Mouse (Mus musculus): ENCODE results near the gene Ccdc186. TPM values are rescaled to one million over a fixed set of nuclear protein-coding genes. Genes with fewer than 3 reads are reported as not detected.

The Ccdc186 gene
- polyA plus RNA-seq, 1 experiment from 2014 or later: 17.4 TPM

- H3K4me1 ChIP-seq (ENCODE audit: control insufficient read depth, insufficient read depth, low read length): peaks cover 8% of the 10 kb centered on the region
- no peaks in the 10 kb centered on the region for H3K9me3 ChIP-seq (replicated peaks; ENCODE audit: control insufficient read depth, low read length)
- no peak overlapping the region for H3K9ac ChIP-seq (ENCODE audit: low read length)
- H3K4me3 ChIP-seq (ENCODE audit: low read length): no peak overlapping the region
- no peak overlapping the region for H3K27ac ChIP-seq (ENCODE audit: low read length)
- WGBS: 61% methylated on average over 5 of the region's 5 CpGs
- peaks cover 31% of the 10 kb centered on the region for H3K36me3 ChIP-seq (ENCODE audit: control insufficient read depth, insufficient read depth)
- no peak for ATAC-seq (replicated peaks; ENCODE audit: extremely low read depth, insufficient read depth, low FRiP score)
- no peaks in the 10 kb centered on the region for H3K27me3 ChIP-seq (ENCODE audit: control insufficient read depth, insufficient read depth, low read length)
- H3K4me2 ChIP-seq (ENCODE audit: low read depth, low read length): no peak overlapping the region
Measured at GRCm38 (mm10) chr19:56808771-56809170, 13.2 kb downstream of the Ccdc186 start.

GRCm38 (mm10) chr19:56807122-56807521, 14.9 kb downstream of the Ccdc186 start:
- Histone ChIP-seq H3K9me3 (replicated peaks; ENCODE audit: control insufficient read depth, low read length) (no peaks in the 10 kb centered on the region), H3K4me3 (ENCODE audit: low read length) (no peak overlapping the region), H3K36me3 (ENCODE audit: control insufficient read depth, insufficient read depth) (peaks cover 25% of the 10 kb centered on the region), H3K9ac (ENCODE audit: low read length) (no peak overlapping the region), H3K4me2 (ENCODE audit: low read depth, low read length) (no peak overlapping the region), H3K27ac (ENCODE audit: low read length) (no peak overlapping the region), H3K27me3 (ENCODE audit: control insufficient read depth, insufficient read depth, low read length) (no peaks in the 10 kb centered on the region), H3K4me1 (ENCODE audit: control insufficient read depth, insufficient read depth, low read length) (peaks cover 10% of the 10 kb centered on the region)
- WGBS: 88% methylated on average over 5 of the region's 5 CpGs
- no peak for ATAC-seq (replicated peaks; ENCODE audit: extremely low read depth, insufficient read depth, low FRiP score)

DNA sequence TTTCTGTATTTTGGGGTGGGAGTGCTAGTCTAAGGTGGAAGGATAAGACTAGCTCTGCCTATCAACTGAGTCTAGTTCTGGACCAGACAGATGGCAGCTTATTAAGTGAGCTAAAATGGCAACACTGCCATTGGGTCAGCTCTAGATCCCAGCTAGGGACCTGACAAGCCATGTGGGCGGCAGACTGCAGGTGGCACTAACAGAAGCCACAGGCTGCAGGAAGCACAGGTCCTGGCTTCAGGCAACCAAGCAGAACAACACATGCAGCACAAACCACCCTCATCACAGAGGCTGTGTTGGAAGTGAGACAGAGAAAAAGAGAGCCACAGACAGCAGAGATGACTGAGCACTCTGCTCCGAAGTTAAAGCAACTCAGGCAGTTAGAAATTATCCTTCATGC, 16.6 kb downstream of the Ccdc186 start:
- Histone ChIP-seq H3K4me1 (ENCODE audit: control insufficient read depth, insufficient read depth, low read length) (peaks cover 19% of the 10 kb centered on the region), H3K4me3 (ENCODE audit: low read length) (no peak overlapping the region), H3K27me3 (ENCODE audit: control insufficient read depth, insufficient read depth, low read length) (no peaks in the 10 kb centered on the region), H3K4me2 (ENCODE audit: low read depth, low read length) (no peak overlapping the region), H3K36me3 (ENCODE audit: control insufficient read depth, insufficient read depth) (peaks cover 40% of the 10 kb centered on the region), H3K9ac (ENCODE audit: low read length) (no peak overlapping the region), H3K27ac (ENCODE audit: low read length) (no peak overlapping the region), H3K9me3 (replicated peaks; ENCODE audit: control insufficient read depth, low read length) (no peaks in the 10 kb centered on the region)
- no peak for ATAC-seq (replicated peaks; ENCODE audit: extremely low read depth, insufficient read depth, low FRiP score)
- WGBS: 88% methylated on average over 2 of the region's 2 CpGs

DNA sequence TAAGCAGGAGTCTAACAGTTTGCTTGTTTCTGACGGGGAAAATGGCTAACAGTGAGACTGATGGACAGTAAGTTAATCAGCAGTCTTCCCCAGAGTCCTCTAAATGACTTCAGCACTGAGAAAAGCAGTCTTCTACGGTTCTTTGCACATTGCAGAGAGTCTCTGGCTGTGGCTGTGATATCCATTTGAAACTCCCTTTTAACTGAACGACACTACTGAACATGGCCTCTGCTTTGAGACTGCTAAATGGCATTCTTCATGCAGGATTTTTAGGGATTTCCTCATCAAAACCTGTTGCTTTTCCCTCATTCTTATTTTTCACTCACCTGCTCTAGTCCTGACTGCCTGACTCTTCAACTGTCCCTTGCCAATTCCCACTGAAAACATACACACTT, 19.6 kb downstream of the Ccdc186 start:
- no peak overlapping the region for H3K9ac ChIP-seq (ENCODE audit: low read length)
- H3K27ac ChIP-seq (ENCODE audit: low read length): peak overlapping the region; percentile 40
- peaks cover 42% of the 10 kb centered on the region for H3K36me3 ChIP-seq (ENCODE audit: control insufficient read depth, insufficient read depth)
- no peak for ATAC-seq (replicated peaks; ENCODE audit: extremely low read depth, insufficient read depth, low FRiP score)
- 76% methylated on average over 3 of the region's 3 CpGs for WGBS
- H3K4me2 ChIP-seq (ENCODE audit: low read depth, low read length): no peak overlapping the region
- no peak overlapping the region for H3K4me3 ChIP-seq (ENCODE audit: low read length)
- peaks cover 23% of the 10 kb centered on the region for H3K4me1 ChIP-seq (ENCODE audit: control insufficient read depth, insufficient read depth, low read length)
- no peaks in the 10 kb centered on the region for H3K27me3 ChIP-seq (ENCODE audit: control insufficient read depth, insufficient read depth, low read length)
- H3K9me3 ChIP-seq (replicated peaks; ENCODE audit: control insufficient read depth, low read length): no peaks in the 10 kb centered on the region

- H3K9ac ChIP-seq (ENCODE audit: low read length): no peak overlapping the region
- no peaks in the 10 kb centered on the region for H3K27me3 ChIP-seq (ENCODE audit: control insufficient read depth, insufficient read depth, low read length)
- peak overlapping the region; percentile 40 for H3K27ac ChIP-seq (ENCODE audit: low read length)
- no peak overlapping the region for H3K4me2 ChIP-seq (ENCODE audit: low read depth, low read length)
- H3K36me3 ChIP-seq (ENCODE audit: control insufficient read depth, insufficient read depth): peaks cover 43% of the 10 kb centered on the region
- H3K4me1 ChIP-seq (ENCODE audit: control insufficient read depth, insufficient read depth, low read length): peaks cover 23% of the 10 kb centered on the region
- 0 out of 2 replicates have a peak, but pooled peaks have one; percentile 38 for ATAC-seq (replicated peaks; ENCODE audit: extremely low read depth, insufficient read depth, low FRiP score)
- 50% methylated on average over 10 of the region's 10 CpGs for WGBS
- no peaks in the 10 kb centered on the region for H3K9me3 ChIP-seq (replicated peaks; ENCODE audit: control insufficient read depth, low read length)
- H3K4me3 ChIP-seq (ENCODE audit: low read length): no peak overlapping the region
Measured at GRCm38 (mm10) chr19:56801656-56802351, 20.2 kb downstream of the Ccdc186 start.

- H3K36me3 ChIP-seq (ENCODE audit: control insufficient read depth, insufficient read depth): peaks cover 45% of the 10 kb centered on the region
- ATAC-seq (replicated peaks; ENCODE audit: extremely low read depth, insufficient read depth, low FRiP score): peak; percentile 29
Measured at GRCm38 (mm10) chr19:56800930-56801655, 20.9 kb downstream of the Ccdc186 start.

DNA sequence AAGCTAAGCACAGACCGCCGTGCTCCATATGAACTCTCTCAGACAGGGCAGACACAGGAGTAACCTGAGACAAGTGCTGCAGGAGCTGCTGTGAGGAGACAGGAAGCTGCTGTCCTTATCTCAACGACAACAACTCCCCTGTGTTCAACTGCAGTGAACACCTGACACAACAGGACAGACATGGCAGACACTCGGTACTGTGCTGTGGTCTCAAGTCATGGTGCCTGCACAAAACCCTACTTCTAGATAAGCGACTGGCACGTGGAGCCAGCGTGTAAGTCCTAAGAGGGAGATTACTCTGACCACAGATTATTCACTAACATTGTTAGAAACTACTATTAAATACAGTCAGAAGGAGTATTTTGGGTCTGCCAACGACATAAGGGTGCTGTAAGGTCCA, 21.8 kb downstream of the Ccdc186 start:
- Histone ChIP-seq H3K27me3 (ENCODE audit: control insufficient read depth, insufficient read depth, low read length) (no peaks in the 10 kb centered on the region), H3K27ac (ENCODE audit: low read length) (no peak overlapping the region), H3K4me1 (ENCODE audit: control insufficient read depth, insufficient read depth, low read length) (peaks cover 23% of the 10 kb centered on the region), H3K9ac (ENCODE audit: low read length) (no peak overlapping the region), H3K36me3 (ENCODE audit: control insufficient read depth, insufficient read depth) (peaks cover 45% of the 10 kb centered on the region), H3K4me3 (ENCODE audit: low read length) (no peak overlapping the region), H3K4me2 (ENCODE audit: low read depth, low read length) (no peak overlapping the region), H3K9me3 (replicated peaks; ENCODE audit: control insufficient read depth, low read length) (no peaks in the 10 kb centered on the region)
- WGBS: 40% methylated on average over 8 of the region's 8 CpGs
- ATAC-seq (replicated peaks; ENCODE audit: extremely low read depth, insufficient read depth, low FRiP score): no peak

More at GRCm38 (mm10) chr19:56800930-56801655, 20.9 kb downstream of the Ccdc186 start:
- H3K4me3 ChIP-seq (ENCODE audit: low read length): no peak overlapping the region
- H3K4me1 ChIP-seq (ENCODE audit: control insufficient read depth, insufficient read depth, low read length): peaks cover 23% of the 10 kb centered on the region
- H3K9me3 ChIP-seq (replicated peaks; ENCODE audit: control insufficient read depth, low read length): no peaks in the 10 kb centered on the region
- 30% methylated on average over 7 of the region's 7 CpGs for WGBS
- no peak overlapping the region for H3K9ac ChIP-seq (ENCODE audit: low read length)
- H3K27me3 ChIP-seq (ENCODE audit: control insufficient read depth, insufficient read depth, low read length): no peaks in the 10 kb centered on the region
- no peak overlapping the region for H3K4me2 ChIP-seq (ENCODE audit: low read depth, low read length)
- peak overlapping the region; percentile 46 for H3K27ac ChIP-seq (ENCODE audit: low read length)

GRCm38 (mm10) chr19:56797376-56797775, 24.6 kb downstream of the Ccdc186 start:
- ATAC-seq (replicated peaks; ENCODE audit: extremely low read depth, insufficient read depth, low FRiP score): no peak
- Histone ChIP-seq H3K4me3 (ENCODE audit: low read length) (no peak overlapping the region), H3K9me3 (replicated peaks; ENCODE audit: control insufficient read depth, low read length) (no peaks in the 10 kb centered on the region), H3K4me1 (ENCODE audit: control insufficient read depth, insufficient read depth, low read length) (peaks cover 23% of the 10 kb centered on the region), H3K36me3 (ENCODE audit: control insufficient read depth, insufficient read depth) (peaks cover 68% of the 10 kb centered on the region), H3K27ac (ENCODE audit: low read length) (no peak overlapping the region), H3K4me2 (ENCODE audit: low read depth, low read length) (no peak overlapping the region), H3K9ac (ENCODE audit: low read length) (no peak overlapping the region), H3K27me3 (ENCODE audit: control insufficient read depth, insufficient read depth, low read length) (no peaks in the 10 kb centered on the region)
- 89% methylated on average over 11 of the region's 11 CpGs for WGBS

DNA sequence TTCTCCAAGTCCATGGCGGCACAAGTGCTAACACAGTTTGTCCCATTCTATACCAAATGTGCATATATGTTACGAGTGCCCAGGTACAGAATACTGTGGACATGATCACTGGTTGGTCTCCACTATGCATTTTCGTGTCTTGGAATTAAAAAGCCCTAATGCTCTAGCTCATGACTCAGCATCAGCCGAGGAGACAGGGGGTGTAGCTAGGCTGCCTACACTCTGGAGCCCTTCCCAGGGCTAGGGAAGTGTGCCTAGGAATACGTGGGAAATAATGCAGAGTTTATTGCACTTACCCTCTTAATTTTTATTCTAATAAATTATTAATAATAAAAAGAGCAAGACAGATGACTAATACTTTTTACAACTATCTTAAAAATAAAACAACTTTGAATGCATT, 33.0 kb downstream of the Ccdc186 start:
- peaks cover 39% of the 10 kb centered on the region for H3K36me3 ChIP-seq (ENCODE audit: control insufficient read depth, insufficient read depth)
- ATAC-seq (replicated peaks; ENCODE audit: extremely low read depth, insufficient read depth, low FRiP score): no peak

More for the DNA sequence above, 33.0 kb downstream of the Ccdc186 start:
- H3K9me3 ChIP-seq (replicated peaks; ENCODE audit: control insufficient read depth, low read length): no peaks in the 10 kb centered on the region
- H3K9ac ChIP-seq (ENCODE audit: low read length): no peak overlapping the region
- H3K27ac ChIP-seq (ENCODE audit: low read length): no peak overlapping the region
- H3K4me1 ChIP-seq (ENCODE audit: control insufficient read depth, insufficient read depth, low read length): no peaks in the 10 kb centered on the region
- H3K4me3 ChIP-seq (ENCODE audit: low read length): no peak overlapping the region
- no peak overlapping the region for H3K4me2 ChIP-seq (ENCODE audit: low read depth, low read length)
- no peaks in the 10 kb centered on the region for H3K27me3 ChIP-seq (ENCODE audit: control insufficient read depth, insufficient read depth, low read length)
- WGBS: 90% methylated on average over 5 of the region's 5 CpGs
